Mouse (Mus musculus): ENCODE data around the gene Ccser2.

GRCm38 (mm10) chr14:36905809-36906522, 62.6 kb downstream of the Ccser2 start:
- TF ChIP-seq CTCF (IDR thresholded peaks at IDR 0.05): no peak
- TF ChIP-seq POLR2A (IDR thresholded peaks at IDR 0.05; ENCODE audit: insufficient read depth, low read depth, low read length): no peak
- TF ChIP-seq EP300 (IDR thresholded peaks at IDR 0.05; ENCODE audit: insufficient read depth, low read depth, low read length): no peak
